In genomic region chr14:30572253-30572652, GRCm38 (mm10) we compare ENCODE assay signal across 22 mouse cellular contexts.
"Had no signal": no experiment of that assay in that cellular context is flagged by ENCODE, and none has a peak within 500 bp of the region (broad histone marks: within the 10 kb centered on the region; RNA-seq: fewer than 3 reads in every experiment).

No protein-coding gene starts in this region.

- H3K4me3 ChIP-seq: heart, embryonic 13.5 days; heart, embryonic 15.5 days; hindbrain, embryonic 10.5 days; hindbrain, embryonic 12.5 days; intestine, embryonic 15.5 days; layer of hippocampus, adult 2 months; left cerebral cortex, adult 2 months; limb, embryonic 10.5 days; limb, embryonic 12.5 days had no signal

- H3K27me3 ChIP-seq: heart, embryonic 13.5 days; heart, embryonic 15.5 days; hindbrain, embryonic 12.5 days; intestine, embryonic 15.5 days; limb, embryonic 12.5 days had no signal

- H3K9ac ChIP-seq: heart, embryonic 13.5 days; heart, embryonic 15.5 days; hindbrain, embryonic 12.5 days; hindbrain, embryonic 14.5 days; intestine, embryonic 15.5 days; limb, embryonic 12.5 days; liver, embryonic 14.5 days had no signal

- ATAC-seq: hindbrain, embryonic 16.5 days; inflammation-experienced regulatory T-cells, adult 6 months; intestine, embryonic 15.5 days had no signal

- H3K4me1 ChIP-seq: hindbrain, embryonic 10.5 days; hindbrain, embryonic 12.5 days had no signal

- H3K4me2 ChIP-seq: heart, embryonic 11.5 days; heart, embryonic 13.5 days; heart, embryonic 15.5 days; hindbrain, embryonic 12.5 days; hindbrain, embryonic 14.5 days; intestine, embryonic 15.5 days; limb, embryonic 12.5 days had no signal

- DNase-seq: gastrocnemius, postnatal 14 days; heart, postnatal 36 days; kidney, adult 18-20 months; kidney, adult 8-10 months; kidney, postnatal 10 days; kidney, postnatal 4 days; liver; lung, adult 2 months had no signal

- H3K27ac ChIP-seq: heart, embryonic 13.5 days; heart, embryonic 15.5 days; hindbrain, embryonic 10.5 days; hindbrain, embryonic 12.5 days; hindbrain, embryonic 14.5 days; intestine, embryonic 15.5 days; layer of hippocampus, adult 2 months; left cerebral cortex, adult 2 months; limb, embryonic 10.5 days; limb, embryonic 12.5 days; liver, embryonic 14.5 days had no signal

- H3K9me3 ChIP-seq: heart, embryonic 13.5 days; heart, embryonic 15.5 days; hindbrain, embryonic 10.5 days; hindbrain, embryonic 12.5 days; intestine, embryonic 15.5 days; limb, embryonic 10.5 days; limb, embryonic 12.5 days had no signal
